Mouse (Mus musculus): ENCODE results near the gene Tspan12. TPM values are rescaled to one million over a fixed set of nuclear protein-coding genes. Genes with fewer than 3 reads are reported as not detected.

The Tspan12 gene
- total and polyA plus RNA-seq, 3 experiments = not detected

- no peaks in the 10 kb centered on the region for H3K36me3 ChIP-seq (ENCODE audit: control insufficient read depth in 1 of 2, insufficient read depth in 2 of 2, low read length in 2 of 2)
- TF ChIP-seq MEF2A (IDR thresholded peaks at IDR 0.05; ENCODE audit: extremely low read depth, insufficient replicate concordance, low read depth, low read length, poor library complexity, severe bottlenecking) (no peak), NRF1 (IDR thresholded peaks at IDR 0.05; ENCODE audit: insufficient read depth, low read depth, low read length, poor library complexity, severe bottlenecking) (no peak), CTCF (IDR thresholded peaks at IDR 0.05 in 2 of 3, conservative IDR thresholded peaks at IDR 0.05 in 1 of 3; ENCODE audit: control insufficient read depth in 1 of 3, insufficient read depth in 1 of 3, low read depth in 2 of 3, low read length in 3 of 3, poor library complexity in 1 of 3, severe bottlenecking in 1 of 3) (no peak), MAZ (IDR thresholded peaks at IDR 0.05; ENCODE audit: low read depth, low read length) (no peak), ZKSCAN1 (IDR thresholded peaks at IDR 0.05; ENCODE audit: low read depth, low read length) (no peak), MXI1 (IDR thresholded peaks at IDR 0.05; ENCODE audit: low read depth, low read length) (no peak), SIN3A (IDR thresholded peaks at IDR 0.05; ENCODE audit: low read length) (no peak), CHD1 (IDR thresholded peaks at IDR 0.05; ENCODE audit: low read depth, low read length) (no peak), SMC3 (IDR thresholded peaks at IDR 0.05; ENCODE audit: low read depth, low read length) (no peak), CHD2 (IDR thresholded peaks at IDR 0.05; ENCODE audit: low read length) (no peak), POLR2AphosphoS2 (IDR thresholded peaks at IDR 0.05; ENCODE audit: low read length) (no peak), KAT2A (conservative IDR thresholded peaks at IDR 0.05; ENCODE audit: low read depth, low read length) (no peak)
- no peak overlapping the region for H3K27ac ChIP-seq (ENCODE audit: control insufficient read depth, low read depth, low read length)
- H3K4me3 ChIP-seq (ENCODE audit: control insufficient read depth in 1 of 2, insufficient read depth in 1 of 2, low read depth in 2 of 2, low read length in 2 of 2) = no peak overlapping the region
- DNase-seq (ENCODE audit: low read depth, low spot score) = no peak
- no peaks in the 10 kb centered on the region for H3K9me3 ChIP-seq (replicated peaks; ENCODE audit: insufficient read depth, low read length)
- no peaks in the 10 kb centered on the region for H3K4me1 ChIP-seq (ENCODE audit: control insufficient read depth in 1 of 2, insufficient read depth in 2 of 2, low read length in 2 of 2)
- H3K27me3 ChIP-seq (ENCODE audit: control insufficient read depth in 1 of 2, insufficient read depth in 2 of 2, low read length in 2 of 2) = peaks cover 0 to 2% of the 10 kb centered on the region in 2 experiments; a peak in 1 of 4 replicates
- H3K79me2 ChIP-seq (ENCODE audit: control insufficient read depth, insufficient read depth, low read length, poor library complexity) = no peaks in the 10 kb centered on the region
- H3K9ac ChIP-seq (ENCODE audit: control insufficient read depth, low read depth, low read length, poor library complexity, severe bottlenecking) = no peak overlapping the region
Observed at GRCm38 (mm10) chr6:21829930-21830329, 22.4 kb downstream of the Tspan12 start.

- Histone ChIP-seq H3K4me3 (ENCODE audit: control insufficient read depth in 1 of 2, insufficient read depth in 1 of 2, low read depth in 2 of 2, low read length in 2 of 2) (no peak overlapping the region), H3K79me2 (ENCODE audit: control insufficient read depth, insufficient read depth, low read length, poor library complexity) (no peaks in the 10 kb centered on the region), H3K4me1 (ENCODE audit: control insufficient read depth in 1 of 2, insufficient read depth in 2 of 2, low read length in 2 of 2) (no peaks in the 10 kb centered on the region), H3K9ac (ENCODE audit: control insufficient read depth, low read depth, low read length, poor library complexity, severe bottlenecking) (no peak overlapping the region), H3K9me3 (replicated peaks; ENCODE audit: insufficient read depth, low read length) (no peaks in the 10 kb centered on the region), H3K36me3 (ENCODE audit: control insufficient read depth in 1 of 2, insufficient read depth in 2 of 2, low read length in 2 of 2) (no peaks in the 10 kb centered on the region), H3K27ac (ENCODE audit: control insufficient read depth, low read depth, low read length) (no peak overlapping the region), H3K27me3 (ENCODE audit: control insufficient read depth in 1 of 2, insufficient read depth in 2 of 2, low read length in 2 of 2) (peaks cover 0 to 2% of the 10 kb centered on the region in 2 experiments; a peak in 1 of 4 replicates)
- DNase-seq (ENCODE audit: low read depth, low spot score) = no peak
- TF ChIP-seq JUND (IDR thresholded peaks at IDR 0.05; ENCODE audit: low read depth, low read length) = no peak
Observed at GRCm38 (mm10) chr6:21828437-21828836, 23.9 kb downstream of the Tspan12 start.

GRCm38 (mm10) chr6:21828001-21828400, 24.3 kb downstream of the Tspan12 start:
- no peak overlapping the region for H3K27ac ChIP-seq (ENCODE audit: control insufficient read depth, low read depth, low read length)

More at GRCm38 (mm10) chr6:21828001-21828400, 24.3 kb downstream of the Tspan12 start:
- H3K4me3 ChIP-seq (ENCODE audit: control insufficient read depth in 1 of 2, insufficient read depth in 1 of 2, low read depth in 2 of 2, low read length in 2 of 2) = no peak overlapping the region
- DNase-seq (ENCODE audit: low read depth, low spot score) = no peak
- no peaks in the 10 kb centered on the region for H3K79me2 ChIP-seq (ENCODE audit: control insufficient read depth, insufficient read depth, low read length, poor library complexity)
- TF ChIP-seq RCOR1 (IDR thresholded peaks at IDR 0.05; ENCODE audit: low read depth, low read length) = no peak
- no peak for TF ChIP-seq CHD1 (IDR thresholded peaks at IDR 0.05; ENCODE audit: low read depth, low read length)
- TF ChIP-seq MAX (IDR thresholded peaks at IDR 0.05; ENCODE audit: low read length) = no peak
- TF ChIP-seq CTCF (IDR thresholded peaks at IDR 0.05 in 2 of 3, conservative IDR thresholded peaks at IDR 0.05 in 1 of 3; ENCODE audit: control insufficient read depth in 1 of 3, insufficient read depth in 1 of 3, low read depth in 2 of 3, low read length in 3 of 3, poor library complexity in 1 of 3, severe bottlenecking in 1 of 3) = no peak
- no peak for TF ChIP-seq MAFK (IDR thresholded peaks at IDR 0.05; ENCODE audit: borderline replicate concordance, low read depth, low read length)
- TF ChIP-seq BHLHE40 (IDR thresholded peaks at IDR 0.05; ENCODE audit: borderline replicate concordance, low read depth, low read length) = no peak
- no peak for TF ChIP-seq NRF1 (IDR thresholded peaks at IDR 0.05; ENCODE audit: insufficient read depth, low read depth, low read length, poor library complexity, severe bottlenecking)
- H3K4me1 ChIP-seq (ENCODE audit: control insufficient read depth in 1 of 2, insufficient read depth in 2 of 2, low read length in 2 of 2) = no peaks in the 10 kb centered on the region
- H3K36me3 ChIP-seq (ENCODE audit: control insufficient read depth in 1 of 2, insufficient read depth in 2 of 2, low read length in 2 of 2) = no peaks in the 10 kb centered on the region
- peaks cover 0 to 2% of the 10 kb centered on the region in 2 experiments; a peak in 1 of 4 replicates for H3K27me3 ChIP-seq (ENCODE audit: control insufficient read depth in 1 of 2, insufficient read depth in 2 of 2, low read length in 2 of 2)
- H3K9me3 ChIP-seq (replicated peaks; ENCODE audit: insufficient read depth, low read length) = no peaks in the 10 kb centered on the region
- no peak overlapping the region for H3K9ac ChIP-seq (ENCODE audit: control insufficient read depth, low read depth, low read length, poor library complexity, severe bottlenecking)
